Mouse (Mus musculus): ENCODE data around the gene Card10.
A peak's percentile ranks its signal among the peaks of the same experiment; 100 is the strongest.

Card10 gene

DNA sequence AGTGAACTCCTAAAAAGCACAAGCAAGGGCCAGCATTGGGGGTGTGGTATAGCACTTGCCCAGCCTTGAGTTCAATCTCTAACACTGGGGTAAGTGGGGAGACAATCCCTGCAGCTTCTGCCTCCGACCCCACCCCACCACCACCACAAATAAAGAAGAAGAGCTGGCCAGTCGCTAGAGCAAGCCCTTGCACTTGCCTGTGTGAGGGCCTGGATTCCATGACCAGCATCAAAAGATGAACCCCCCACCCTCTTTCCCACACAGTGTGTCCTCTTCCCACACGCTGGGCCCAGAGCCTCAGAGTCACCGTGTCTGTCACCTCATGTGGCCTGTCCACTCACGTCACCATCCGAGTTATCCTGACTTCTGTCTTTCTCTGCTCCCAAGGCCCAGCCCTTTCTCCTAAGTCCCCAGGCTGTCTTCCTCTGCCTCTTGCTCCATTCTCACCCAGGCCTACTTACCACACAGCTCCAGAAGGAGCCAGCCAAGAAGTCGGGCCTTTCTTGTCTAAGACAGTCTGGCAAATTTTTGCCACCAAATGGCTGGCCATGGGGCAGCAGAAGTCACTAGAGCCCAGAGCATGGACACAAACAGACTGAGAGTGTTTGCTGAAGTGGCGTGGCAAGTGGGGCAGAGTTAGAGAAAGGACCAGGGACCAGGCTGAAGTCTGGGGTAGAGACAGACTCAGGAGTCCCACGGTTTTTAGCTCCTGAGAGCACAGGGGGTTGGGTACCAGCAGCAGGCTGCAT is 32.4 kb downstream of the Card10 start:
- no peak for DNase-seq

DNA sequence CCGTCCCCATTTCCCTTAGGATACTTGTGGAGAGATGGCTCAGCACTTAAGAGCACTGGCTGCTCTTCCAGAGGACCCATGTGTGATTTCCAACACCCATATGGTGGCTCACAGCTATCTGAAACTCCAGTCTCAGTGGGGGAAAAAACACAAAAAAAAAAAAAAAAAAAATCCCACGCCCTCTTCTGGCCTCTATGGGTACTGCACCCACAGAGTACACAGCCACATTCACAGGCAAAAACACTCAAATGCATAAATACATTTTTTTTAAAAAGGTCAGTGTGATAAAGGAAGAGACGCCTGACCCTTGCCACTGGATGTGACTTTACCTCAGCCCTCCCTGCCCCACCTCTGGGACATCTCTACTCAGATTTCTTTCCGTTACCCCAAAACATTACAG is 33.8 kb downstream of the Card10 start:
- no peak for DNase-seq

DNA sequence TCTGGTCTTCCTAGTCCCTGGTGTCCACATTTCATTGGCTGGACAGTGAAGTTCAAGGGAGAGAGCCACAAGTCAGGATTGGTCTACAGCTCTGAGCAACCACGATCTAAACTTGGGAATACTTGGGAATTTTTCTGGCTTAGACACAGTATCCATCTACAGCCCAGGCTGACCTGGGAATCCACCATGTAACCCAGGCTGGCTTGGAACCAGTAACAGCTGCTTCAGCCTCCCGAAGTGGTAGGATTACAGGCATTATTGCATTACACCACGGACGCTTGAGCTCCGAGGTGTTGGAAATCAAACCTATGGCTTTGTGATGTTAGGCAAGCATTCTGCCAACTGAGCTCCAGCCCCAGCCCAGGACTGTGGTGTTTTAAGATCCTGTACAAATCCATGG is 39.1 kb downstream of the Card10 start:
- no peak for DNase-seq

DNA sequence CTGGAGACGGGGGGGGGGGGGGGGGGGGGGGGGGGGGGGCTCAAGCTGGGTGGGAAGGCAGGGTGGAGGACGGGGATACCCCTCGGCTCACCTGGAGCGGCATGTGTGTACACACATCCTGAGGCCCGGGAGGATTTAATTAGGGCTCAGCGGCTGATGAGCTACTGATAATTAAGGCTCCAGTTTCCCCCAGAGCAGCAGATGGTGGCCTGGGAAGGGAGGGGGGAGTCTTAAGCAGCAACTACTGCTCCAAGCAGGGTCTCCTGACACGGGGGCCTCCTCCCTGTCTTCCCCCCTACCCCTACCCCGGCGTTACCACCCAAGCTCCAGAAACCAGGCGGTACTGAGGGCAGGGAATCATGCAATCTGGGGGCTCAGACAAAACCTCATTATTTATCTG is 39.6 kb downstream of the Card10 start:
- no peak for DNase-seq

DNA sequence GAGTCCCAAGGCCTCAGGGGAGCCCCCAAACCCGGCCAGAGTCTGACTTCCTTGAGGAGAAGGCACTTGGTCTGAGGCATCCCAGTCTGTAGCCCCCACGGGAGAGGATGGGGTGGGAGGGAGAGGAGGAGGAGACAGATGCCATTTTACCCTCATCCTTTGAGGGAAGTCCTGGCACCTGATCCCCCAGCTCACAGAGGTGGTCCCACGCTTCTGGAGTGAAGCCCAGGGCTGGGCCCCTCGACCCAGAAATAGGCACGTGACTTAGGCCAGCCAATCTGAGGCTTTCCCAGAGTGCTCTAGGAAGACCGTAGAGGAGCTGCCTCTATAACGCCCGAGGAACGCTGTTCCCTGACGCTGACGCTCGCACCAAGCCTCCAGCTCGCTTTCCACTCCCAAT is 41.7 kb downstream of the Card10 start:
- no peak for DNase-seq

DNA sequence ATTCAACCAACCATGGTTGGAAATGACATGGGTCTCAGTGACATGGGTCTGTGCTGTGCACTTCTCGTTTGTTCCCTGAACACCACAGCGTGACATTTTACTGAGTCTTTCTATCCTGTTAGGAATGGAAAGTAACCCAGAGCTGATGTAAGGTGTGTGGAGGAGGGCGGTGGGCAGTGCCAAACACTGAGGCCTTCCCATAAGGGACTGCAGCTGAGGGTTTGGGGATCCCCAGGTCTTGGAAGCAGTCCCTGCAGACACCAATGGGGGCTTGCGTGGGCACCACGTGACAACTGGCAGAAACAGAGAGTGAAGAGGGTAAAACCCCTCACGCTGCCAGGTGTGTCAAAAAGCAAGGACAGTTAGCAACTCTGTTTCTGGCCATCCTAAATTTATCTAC is 44.7 kb downstream of the Card10 start:
- no peak for DNase-seq

DNA sequence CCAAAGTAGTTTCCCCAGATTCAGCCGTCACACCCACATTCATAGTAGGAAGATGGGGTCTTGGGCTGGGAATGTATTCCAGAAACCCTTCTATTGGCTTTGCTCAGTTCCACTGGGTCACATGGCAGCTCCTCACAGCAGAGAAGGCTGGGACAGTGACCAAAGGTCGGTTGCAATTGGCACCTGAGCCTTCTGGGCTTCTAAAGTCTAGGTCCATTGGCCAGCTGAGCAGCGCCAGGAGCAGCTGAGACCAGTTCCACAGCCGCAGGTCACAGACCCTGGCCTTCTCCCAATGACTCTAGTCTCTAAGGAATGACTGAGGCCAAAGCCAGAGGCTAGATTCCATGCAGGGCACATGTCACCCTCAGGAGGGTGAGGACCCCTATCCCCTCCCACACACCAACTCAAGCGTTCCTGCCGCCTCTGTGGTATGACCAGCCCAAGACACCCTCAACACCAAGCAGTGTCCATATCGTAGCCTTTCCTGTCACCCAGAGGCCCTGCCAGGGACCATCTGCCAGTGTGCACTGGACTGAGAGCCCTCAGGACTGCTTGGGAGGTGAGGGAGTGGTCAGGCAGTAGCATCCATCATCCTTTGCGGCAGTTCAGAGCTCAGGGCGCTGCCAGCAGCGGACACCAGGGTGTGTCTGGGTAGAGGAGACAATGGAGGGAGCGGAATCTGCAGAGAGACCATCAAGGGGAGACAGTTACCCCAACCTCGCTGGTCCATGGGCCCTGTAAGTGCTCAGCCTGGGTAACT is 46.7 kb downstream of the Card10 start:
- DNase-seq: no peak

DNA sequence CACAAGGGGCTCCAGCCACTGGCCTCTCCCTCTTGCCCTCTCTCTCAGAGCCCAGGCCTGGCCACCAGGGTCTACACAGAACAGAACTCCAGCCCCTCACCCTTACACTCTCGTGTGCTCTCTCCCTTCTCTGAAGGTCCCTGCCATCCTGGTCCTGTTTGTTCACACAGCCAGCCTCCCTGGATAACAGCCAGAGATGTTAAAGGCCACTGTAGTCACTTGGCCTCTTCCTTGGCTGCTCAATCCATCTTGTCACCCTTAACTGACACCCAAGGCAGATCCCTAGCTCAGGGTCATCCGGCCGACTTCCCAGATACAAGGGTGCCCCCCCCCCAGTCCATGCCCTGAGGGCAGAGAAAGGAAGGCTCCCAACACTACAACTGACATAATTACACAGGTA is 47.6 kb downstream of the Card10 start:
- DNase-seq: no peak

DNA sequence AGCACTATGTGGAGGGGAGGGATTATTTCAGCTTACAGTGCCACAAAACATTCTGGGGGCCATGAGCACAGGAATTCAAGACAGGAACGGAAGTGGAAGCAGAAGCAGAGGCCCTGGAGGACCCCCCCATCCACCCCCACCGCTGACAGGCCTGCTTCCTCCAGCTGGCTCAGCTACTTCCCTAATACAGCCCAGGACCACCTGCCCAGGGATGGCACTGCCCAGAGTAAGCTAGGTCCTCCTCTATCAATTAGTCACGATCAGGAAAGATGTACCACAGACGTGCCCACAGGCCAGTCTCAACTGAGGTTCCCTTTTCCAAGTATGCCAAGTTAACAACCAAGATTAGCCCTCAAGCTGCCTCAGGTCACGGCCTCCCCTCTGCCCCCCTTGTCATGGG is 48.7 kb downstream of the Card10 start:
- DNase-seq: no peak

DNA sequence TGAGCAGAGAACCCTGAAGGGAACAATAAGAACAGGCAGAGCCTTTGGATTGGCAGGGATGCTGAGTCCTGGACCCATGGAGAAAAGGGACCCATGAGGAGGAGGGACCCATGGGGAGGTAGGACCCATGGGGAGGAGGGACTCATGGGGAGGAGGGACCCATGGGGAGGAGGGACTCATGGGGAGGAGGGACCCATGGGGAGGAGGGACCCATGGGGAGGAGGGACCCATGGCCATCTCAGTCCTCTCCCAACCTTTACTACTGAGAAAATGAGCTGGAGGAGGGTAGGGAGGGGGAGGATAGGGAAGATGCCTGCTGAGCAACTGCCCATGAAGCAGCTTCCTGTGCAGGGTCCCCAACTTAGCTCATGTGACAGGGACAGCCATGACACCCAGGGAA is 49.9 kb downstream of the Card10 start:
- no peak for DNase-seq

DNA sequence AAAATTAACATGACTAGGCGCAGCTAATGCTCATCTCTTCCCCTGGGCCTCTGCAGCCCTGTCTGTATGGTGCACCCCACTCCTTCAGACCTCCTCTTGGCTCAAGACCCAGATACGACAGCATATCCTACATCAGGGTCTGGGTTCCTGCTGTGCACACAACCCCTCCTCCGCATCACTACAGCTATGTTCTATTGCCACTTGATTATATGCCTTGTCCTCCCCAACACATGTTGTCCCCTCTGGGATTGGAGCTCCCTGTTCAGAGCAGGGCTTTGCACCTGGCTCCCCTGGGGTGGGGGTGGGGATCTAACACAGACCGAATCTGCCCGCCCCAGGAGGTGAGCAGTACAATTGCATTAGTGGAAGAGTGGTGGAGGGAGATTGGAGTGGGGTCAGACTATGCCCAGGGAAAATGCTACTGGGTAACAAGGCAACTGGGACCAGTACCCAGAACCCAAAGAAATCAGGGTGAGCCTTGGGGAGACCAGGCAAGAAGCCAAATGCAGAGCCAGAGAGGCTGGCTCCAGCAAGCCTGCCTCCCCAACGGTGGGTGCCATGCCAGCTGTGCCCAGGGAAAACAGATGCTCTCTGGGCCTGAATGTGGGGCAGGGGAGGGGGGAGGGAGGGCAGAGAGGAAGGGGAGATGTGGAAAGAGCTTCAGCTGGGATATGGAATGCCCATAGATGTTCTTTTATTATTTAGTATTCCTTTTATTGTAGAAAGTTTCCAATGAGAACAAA is 52.1 kb downstream of the Card10 start:
- no peak for DNase-seq

DNA sequence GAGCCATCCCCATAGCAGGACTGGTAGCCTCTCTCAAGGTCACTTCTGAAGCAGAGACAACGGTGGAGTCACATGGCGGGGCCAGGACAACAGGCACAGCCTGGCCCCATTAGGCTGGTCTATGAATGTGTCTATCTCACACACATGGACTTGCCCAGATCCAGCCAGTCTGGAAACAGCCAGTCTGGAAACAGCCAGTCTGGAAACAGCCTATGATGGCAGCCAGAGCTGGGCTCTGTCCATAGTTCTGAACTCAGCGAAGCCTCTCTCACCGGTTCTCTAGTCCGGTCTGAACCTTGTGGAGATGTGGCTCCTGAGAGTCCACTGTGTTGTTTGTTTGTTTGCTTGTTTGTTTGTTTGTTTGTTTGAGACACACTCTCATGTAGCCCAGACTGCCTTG is 53.0 kb downstream of the Card10 start:
- DNase-seq: no peak

DNA sequence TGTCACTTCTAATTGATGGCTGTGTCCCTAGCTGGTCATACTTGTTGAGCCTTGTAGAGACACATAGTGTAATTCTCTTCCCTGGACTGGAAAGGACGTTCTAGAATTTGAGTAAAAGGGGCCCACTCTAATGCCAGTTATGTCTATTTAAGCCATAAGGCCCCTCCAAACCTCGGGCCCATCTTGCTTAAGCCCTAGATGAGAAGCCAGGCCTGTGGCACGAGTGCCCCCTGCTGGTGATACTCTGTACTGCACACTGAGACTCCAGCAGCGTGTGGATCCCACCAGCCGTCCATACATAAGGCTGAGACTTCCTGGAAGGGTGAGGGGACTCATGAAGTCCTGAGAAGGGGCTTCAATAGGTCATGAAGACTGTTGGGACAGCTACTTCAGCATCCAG is 58.6 kb downstream of the Card10 start:
- DNase-seq: peak; percentile 95

DNA sequence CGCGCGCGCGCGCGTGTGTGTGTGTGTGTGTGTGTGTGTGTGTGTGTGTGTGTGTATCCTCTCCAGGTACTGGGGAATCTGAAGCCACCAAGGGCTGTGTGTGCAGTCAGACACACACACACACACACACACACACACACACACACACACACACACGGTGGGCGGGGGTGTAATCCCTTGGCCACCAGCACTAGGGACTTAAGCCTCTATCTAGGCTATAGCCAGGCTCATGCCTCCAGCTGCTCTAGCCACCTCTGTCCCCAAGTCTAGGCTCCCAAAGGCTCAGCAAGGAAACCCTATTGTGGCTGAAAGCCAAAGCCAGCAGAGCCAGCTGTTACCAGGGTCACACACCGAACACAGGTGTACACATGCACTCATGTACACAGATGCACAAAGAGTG is 60.0 kb downstream of the Card10 start:
- no peak for DNase-seq

DNA sequence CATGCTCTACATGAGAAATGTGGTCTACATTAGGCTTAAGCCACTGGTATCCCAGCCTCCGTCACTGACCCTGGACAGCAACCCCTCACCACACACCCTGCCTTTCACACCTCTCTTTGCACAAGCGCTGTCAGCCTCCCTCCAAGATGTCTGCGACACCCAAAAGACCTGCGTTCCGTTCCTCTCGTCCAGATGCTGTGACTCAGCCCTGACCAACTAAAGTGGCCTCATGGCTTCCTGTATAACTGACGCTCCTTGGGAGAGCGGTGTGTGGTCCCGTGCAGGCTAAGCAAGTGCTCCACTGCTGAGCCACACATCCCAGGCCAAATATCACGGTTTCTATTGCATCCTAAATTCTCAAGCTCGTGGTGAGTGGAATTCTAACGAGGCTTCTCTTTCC is 62.2 kb downstream of the Card10 start:
- no peak for DNase-seq

DNA sequence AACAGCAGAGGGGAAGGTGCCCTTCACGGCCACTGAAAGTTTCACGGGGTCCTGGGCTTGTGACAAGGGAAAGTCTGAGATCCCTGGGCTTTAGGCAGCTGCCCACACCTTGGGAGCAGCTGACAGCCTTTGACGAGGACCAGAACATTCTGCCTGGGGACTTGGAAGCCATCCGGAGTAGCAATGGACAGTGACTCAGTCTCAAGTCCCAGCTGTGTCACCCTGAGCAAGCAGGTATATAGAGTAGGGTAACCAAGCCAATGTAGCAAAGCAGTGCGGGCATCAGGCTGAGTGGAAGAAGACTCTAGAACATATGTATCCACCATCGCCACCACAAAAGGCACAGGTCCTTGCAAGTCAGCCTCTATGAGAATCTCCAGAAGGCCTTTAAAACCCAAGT is 65.7 kb downstream of the Card10 start:
- DNase-seq: no peak

DNA sequence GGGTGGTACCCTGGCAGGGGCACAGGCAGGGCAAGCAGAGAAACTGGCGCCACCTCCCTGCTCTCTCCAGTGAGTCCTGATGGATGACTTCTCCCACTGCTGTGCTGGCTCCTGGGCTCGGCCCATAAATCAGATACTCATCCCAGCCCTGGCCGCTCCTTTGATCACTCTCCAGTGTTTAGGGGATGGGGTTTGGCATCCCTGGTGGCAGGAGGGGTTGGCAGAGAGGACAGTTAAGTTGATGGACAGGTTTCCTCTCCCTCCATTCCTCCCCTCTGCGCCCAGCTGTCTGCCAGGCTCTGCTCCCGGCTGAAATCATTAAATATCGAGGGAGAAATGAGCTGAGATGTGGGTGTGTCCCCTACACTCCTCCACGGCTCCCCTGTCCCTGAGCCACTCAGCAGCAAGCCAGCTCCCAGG is 66.2 kb downstream of the Card10 start:
- no peak for DNase-seq

DNA sequence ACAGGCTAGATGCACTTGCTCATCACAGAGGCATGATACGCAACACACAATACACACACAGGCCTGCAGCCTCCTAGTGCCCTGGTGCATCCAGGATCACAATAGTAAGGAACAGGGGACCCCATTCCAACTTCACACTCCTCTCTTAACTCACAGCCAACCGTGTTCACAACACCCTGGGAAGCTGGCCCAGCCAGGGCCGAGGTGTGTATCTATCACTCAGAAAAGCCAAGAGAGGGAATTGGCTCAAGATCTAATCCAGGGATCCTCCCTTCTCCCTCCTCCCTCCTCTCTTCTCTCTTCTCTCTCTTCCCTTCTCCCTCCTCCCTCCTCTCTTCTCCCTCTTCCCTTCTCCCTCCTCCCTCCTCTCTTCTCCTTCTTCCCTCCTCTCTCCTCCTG is 66.7 kb downstream of the Card10 start:
- DNase-seq: no peak

DNA sequence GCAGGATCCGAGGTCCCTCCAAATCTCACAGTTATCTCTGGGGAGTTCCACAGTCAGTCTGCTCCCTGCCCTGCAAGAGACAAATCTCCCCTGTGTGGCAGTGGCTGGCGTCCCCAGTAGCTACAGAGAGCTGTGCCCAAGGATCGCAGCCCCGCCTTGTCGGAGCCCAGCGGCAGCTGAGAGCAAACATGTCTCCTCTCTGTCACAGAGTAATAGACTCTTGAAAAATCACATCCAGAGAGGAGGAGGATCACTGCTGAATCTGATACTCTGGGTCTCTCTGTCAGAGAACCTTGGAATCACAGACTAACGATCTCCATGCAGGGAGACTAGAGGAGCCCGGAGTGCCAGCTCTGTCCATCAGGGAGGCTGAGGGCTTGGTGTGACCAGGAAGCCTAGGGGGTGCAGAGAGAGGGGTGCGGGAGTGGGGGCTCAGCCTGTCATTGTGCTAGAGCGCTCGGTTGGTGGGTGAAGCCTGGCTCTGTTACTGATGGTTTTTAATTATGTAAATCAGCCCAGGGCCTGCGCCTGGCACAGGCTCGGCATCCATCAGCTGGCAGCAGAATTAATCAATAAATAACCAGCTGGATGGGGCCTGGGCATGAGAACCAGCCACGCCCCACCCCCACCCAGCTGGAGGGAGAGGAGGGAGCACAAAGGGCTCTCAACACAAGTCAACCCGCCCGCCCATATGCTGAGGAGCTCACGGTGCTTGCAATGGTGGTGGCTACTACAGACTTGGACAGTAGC is 67.2 kb downstream of the Card10 start:
- peak; percentile 58 for DNase-seq

DNA sequence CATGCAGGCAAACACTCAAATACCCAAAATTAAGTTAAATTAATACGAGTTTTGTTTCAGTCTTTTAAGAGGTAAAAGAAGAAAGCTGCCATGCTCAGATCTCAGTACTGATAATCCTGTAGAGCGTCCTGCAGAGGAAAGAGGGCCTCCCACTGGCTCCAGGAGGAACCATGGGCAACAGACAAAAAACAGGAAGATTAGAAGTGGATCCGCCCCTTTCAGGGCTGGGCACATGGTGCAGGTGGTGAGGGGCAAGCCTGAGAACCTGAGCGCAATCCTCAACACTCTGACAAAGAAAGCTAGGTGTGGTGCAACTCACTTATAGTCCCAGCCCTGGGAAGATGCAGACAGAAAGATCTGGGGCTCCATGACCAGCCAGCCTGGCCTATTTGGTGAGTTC is 71.0 kb downstream of the Card10 start:
- no peak for DNase-seq

DNA sequence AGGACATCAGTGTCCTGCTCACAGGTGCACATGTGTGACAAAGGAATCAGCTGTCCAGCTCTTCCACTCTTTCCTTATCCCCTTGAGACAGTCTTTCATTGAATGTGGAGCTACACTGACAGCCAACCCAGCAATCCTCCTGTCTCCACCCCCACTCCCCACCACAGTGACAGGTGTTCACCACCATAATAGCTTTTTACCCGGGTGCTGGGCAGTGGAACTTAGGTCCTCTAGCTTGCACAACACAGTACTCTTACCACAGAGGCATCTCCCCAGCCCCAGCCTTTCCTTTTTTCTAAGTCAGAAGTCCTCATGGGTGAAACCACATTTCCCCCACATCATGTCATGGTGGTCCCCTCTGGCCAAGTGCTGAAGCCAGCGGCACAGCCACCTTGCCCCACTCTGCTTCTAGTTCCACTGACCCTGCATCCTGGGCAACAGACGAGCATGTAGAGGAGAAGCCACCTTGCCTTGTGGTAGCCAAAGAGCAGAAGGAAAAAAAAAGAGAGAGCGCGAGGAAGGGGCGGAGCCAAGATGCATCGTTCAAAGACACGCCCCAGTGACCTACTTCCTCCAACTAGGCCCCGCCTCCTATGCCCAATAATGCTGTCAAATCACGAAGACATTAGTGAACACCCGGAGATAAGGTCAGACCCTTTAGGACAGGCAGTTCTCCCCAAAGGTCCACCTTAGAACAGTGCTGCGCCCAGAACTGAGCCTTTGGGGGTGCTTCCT is 72.4 kb downstream of the Card10 start:
- no peak for DNase-seq

DNA sequence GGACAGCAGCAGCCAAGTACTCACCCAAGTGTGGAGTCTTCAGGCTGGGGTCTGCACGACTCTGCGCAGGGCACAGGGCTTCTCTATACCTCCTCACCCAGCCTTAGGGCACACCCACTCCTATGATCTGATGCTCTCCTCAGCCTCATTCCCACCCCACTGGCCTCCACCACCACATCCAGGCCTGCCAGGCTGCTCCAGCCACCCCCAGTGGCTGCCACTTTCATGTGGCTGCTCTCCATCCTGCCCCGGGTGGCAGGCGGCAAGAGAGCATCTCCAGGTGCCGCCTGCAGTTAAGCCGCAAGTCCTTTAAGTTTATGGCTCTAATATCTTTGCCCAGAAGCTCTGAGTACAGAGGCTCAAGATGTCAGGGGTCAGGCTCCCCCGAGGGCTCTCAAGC is 76.1 kb downstream of the Card10 start:
- no peak for DNase-seq

Data from right cerebral cortex, postnatal 4 days (tissue).